Mouse (Mus musculus) CH12.LX (cell line): Measurements from ENCODE around the gene Usp47.

Source experiments
- CTCF ChIP-seq, 2 experiments: IDR thresholded peaks in 1 of 2; conservative IDR thresholded peaks in 1 of 2; 2 replicates each; pipeline ENCODE4 v1.5.1; 2011 to 2012; ENCODE audit warnings: low read depth in 2 of 2, low read length in 2 of 2, improper control_type of control experiment in 1 of 2, inconsistent platforms in 1 of 2, mild to moderate bottlenecking in 1 of 2, moderate library complexity in 1 of 2
- SIN3A ChIP-seq: IDR thresholded peaks from 2 replicates; pipeline ENCODE4 v1.6.1; 2012; ENCODE audit warnings: low read length, improper control_type of control experiment, inconsistent platforms

DNA sequence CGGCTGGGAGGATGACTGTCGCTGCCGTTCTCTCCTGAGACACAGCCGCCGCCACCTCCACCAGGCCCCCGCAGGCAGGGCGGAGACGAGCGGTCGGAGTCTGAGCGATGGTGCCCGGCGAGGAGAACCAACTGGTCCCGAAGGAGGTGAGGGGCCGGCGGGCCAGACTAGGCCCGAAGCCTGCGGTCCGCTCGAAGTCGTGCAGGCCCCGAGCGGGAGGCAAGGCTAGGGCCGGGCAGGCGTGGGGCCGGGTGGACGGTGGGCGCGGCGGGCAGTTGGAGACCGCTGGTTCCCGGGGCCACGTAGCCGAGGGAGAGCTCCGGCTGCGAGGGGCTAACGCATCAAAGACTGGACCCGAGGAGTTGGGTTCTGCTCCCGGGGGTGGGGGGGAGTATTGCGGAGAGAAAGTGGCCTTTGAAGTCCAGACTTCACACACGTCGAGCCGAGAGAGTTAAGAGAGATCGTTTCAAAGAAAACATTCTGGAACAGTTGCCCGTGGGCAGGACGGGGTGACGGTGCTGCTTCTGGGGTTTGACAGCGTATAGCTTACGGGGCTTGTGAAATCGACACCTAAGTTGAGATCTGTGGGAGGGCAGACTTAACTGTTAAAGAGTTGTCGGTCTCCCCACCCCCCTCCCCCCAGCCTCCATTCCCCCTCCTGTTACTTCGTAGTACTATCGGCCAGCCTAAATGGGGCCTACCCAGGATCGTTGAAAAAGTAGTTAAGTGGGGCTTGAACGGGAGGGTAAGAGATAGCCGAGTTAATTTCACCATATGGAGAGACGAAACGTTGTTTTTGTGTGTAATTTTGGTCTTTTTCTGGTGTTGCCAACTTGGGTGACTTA lies 519 bp downstream of the Usp47 start:
- TF ChIP-seq CTCF (conservative IDR thresholded peaks at IDR 0.05 in 1 of 2, IDR thresholded peaks at IDR 0.05 in 1 of 2; ENCODE audit: low read depth in 2 of 2, low read length in 2 of 2) (no peak), SIN3A (peak; percentile 6; the same call in 1 of the 2 replicates)
